In genomic region chr10:37326168-37326534, GRCm38 (mm10) we compare ENCODE assay signal across 12 mouse cellular contexts.
"Had no signal": no experiment of that assay in that cellular context is flagged by ENCODE, and none has a peak within 500 bp of the region (broad histone marks: within the 10 kb centered on the region; RNA-seq: fewer than 3 reads in every experiment).

No protein-coding gene starts in this region.

- H3K9ac ChIP-seq: limb, embryonic 13.5 days; liver, embryonic 14.5 days; midbrain, embryonic 12.5 days; neural tube, embryonic 13.5 days had no signal

- H3K27me3 ChIP-seq: limb, embryonic 13.5 days; midbrain, embryonic 12.5 days; neural tube, embryonic 13.5 days had no signal

- H3K36me3 ChIP-seq: limb, embryonic 13.5 days; midbrain, embryonic 12.5 days; neural tube, embryonic 13.5 days had no signal

- H3K27ac ChIP-seq: hindbrain, postnatal 0 days; limb, embryonic 13.5 days; liver, embryonic 14.5 days; midbrain, embryonic 12.5 days; neural tube, embryonic 13.5 days had no signal

- H3K4me3 ChIP-seq: limb, embryonic 13.5 days; midbrain, embryonic 12.5 days; neural tube, embryonic 13.5 days had no signal

- H3K9me3 ChIP-seq: limb, embryonic 13.5 days; midbrain, embryonic 12.5 days; neural tube, embryonic 13.5 days had no signal

- ATAC-seq: hindbrain, postnatal 0 days; midbrain, embryonic 16.5 days had no signal

- H3K4me1 ChIP-seq: limb, embryonic 13.5 days; neural tube, embryonic 13.5 days had no signal

- H3K4me2 ChIP-seq: limb, embryonic 13.5 days; midbrain, embryonic 12.5 days; neural tube, embryonic 13.5 days had no signal

- DNase-seq: kidney, adult 11 months; kidney, postnatal 25 days; layer of hippocampus, adult 9-11 months; layer of hippocampus, postnatal 36 days; retina, postnatal 1 day; right cerebral cortex, postnatal 14 days had no signal
